Mouse (Mus musculus): ENCODE results near the gene Vmn2r6. TPM values are rescaled to one million over a fixed set of nuclear protein-coding genes. Genes with fewer than 3 reads are reported as not detected.

The Vmn2r6 gene
- not detected in 2 replicates for polyA plus RNA-seq (2021; fragmentation: Nextera tagmentation)
- long read RNA-seq, experiment 1, result 0 reads
- long read RNA-seq, experiment 2, result 0 reads

DNA sequence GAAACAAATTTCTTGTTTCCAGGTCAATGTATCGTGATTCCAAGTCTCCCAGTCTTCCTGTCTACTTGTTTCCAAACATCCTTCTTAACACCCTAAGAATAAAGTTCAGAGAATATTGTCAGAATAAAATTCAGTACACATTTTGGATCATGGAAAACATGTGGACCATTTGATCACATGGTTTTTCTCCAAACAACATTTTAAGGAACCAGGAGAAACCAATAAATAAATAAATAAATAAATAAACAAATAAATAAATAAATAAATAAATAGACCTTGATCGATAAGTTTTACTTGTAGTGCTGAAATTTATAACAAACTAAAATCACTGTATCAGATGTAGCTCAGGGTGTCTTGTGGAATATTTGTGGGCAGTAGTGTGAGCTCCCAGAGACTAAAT lies at the start of gene Vmn2r6:
Gene Vmn2r6, minus strand, starts transcription at position 101 of the 400 bp plus-strand sequence.

DNA sequence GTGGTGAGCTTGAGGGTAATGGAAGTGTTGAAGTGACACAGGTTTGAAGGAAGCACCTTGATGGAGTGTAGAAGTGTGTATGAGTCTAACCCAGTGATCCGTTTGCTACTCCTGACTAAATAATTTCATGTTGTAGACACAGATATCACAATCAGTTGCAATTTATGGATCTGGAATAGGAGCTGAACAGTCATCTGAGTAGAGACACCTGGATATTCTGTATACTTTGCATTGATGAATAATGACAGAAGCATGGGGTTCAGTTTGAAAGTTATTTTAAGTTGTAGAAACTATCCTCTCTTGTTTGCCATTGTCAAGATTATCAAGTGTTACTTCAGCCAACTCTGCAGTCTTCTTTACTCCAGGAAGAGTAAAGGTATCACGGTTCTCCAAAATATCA lies 55.9 kb downstream of the Vmn2r6 start, which contains the start of gene Vmn2r5:
Gene Vmn2r5, minus strand, starts transcription at position 101 of the 400 bp plus-strand sequence.

Other genes starting within 250 kb of the Vmn2r6 start
- not detected in 2 replicates for gene Vmn2r4, start 150.5 kb downstream of the Vmn2r6 start, polyA plus RNA-seq (2021; fragmentation: Nextera tagmentation)
- gene Vmn2r5, start 56.0 kb downstream of the Vmn2r6 start, polyA plus RNA-seq (2021; fragmentation: Nextera tagmentation), result not detected in 2 replicates